Mouse (Mus musculus) MEL (cell line): ENCODE results near the gene Blm.

Experiments used
- CTCF ChIP-seq, 3 experiments: IDR thresholded peaks in 2 of 3; conservative IDR thresholded peaks in 1 of 3; 2 replicates each; pipeline ENCODE4 v1.5.1; 2011 to 2012; ENCODE audit warnings: low read length in 3 of 3, low read depth in 2 of 3, mild to moderate bottlenecking in 2 of 3, improper control_type of control experiment in 1 of 3, inconsistent platforms in 1 of 3, mixed read lengths in 1 of 3, moderate library complexity in 1 of 3; ENCODE audit not compliant: control insufficient read depth in 1 of 3, insufficient read depth in 1 of 3, poor library complexity in 1 of 3, severe bottlenecking in 1 of 3
- EP300 ChIP-seq, 2 experiments: IDR thresholded peaks; 2 replicates each; pipeline ENCODE4 v1.6.1; 2011; ENCODE audit warnings: improper control_type of control experiment in 2 of 2, low read length in 2 of 2, low read depth in 1 of 2, mild to moderate bottlenecking in 1 of 2
- HCFC1 ChIP-seq: IDR thresholded peaks from 2 replicates; pipeline ENCODE4 v1.6.1; 2012; ENCODE audit warnings: low read depth, mild to moderate bottlenecking, inconsistent platforms, low read length, improper control_type of control experiment, moderate library complexity
- POLR2A ChIP-seq, 2 experiments: IDR thresholded peaks; 2 replicates each; pipeline ENCODE4 v1.6.1; 2011 to 2012; ENCODE audit warnings: low read length in 2 of 2, mild to moderate bottlenecking in 2 of 2, control low read depth in 1 of 2, improper control_type of control experiment in 1 of 2, low read depth in 1 of 2, moderate library complexity in 1 of 2; ENCODE audit not compliant: control insufficient read depth in 1 of 2, insufficient read depth in 1 of 2, poor library complexity in 1 of 2
- RCOR1 ChIP-seq: IDR thresholded peaks from 2 replicates; pipeline ENCODE4 v1.6.1; 2012; ENCODE audit warnings: low read depth, mild to moderate bottlenecking, inconsistent platforms, low read length, improper control_type of control experiment
- SIN3A ChIP-seq: IDR thresholded peaks from 2 replicates; pipeline ENCODE4 v1.6.1; 2012; ENCODE audit warnings: low read length, improper control_type of control experiment, inconsistent platforms
- TBP ChIP-seq: IDR thresholded peaks from 2 replicates; pipeline ENCODE4 v1.8.0; 2011; ENCODE audit warnings: low read depth, low read length, improper control_type of control experiment

DNA sequence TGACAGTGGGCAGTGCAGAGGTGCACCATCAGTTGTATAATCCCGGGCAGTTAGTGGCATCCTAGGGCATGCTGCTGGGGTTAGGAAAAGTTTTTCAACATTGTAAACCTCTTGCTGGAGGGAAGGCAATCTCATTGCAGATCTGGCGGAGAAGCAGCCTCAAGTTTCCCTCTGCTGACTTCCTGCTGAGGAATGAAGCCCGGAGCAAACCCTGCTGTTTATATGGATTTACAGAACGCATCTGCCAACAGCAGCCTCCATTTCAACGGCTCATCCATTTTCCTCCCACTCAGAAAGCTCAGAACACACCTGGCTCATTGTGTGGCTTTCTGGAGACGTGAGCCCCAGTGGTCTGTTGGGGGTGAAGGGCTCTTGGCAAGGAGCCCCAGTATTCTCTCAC, 78.6 kb downstream of the Blm start:
- TF ChIP-seq POLR2A (IDR thresholded peaks at IDR 0.05; ENCODE audit: control insufficient read depth in 1 of 2, insufficient read depth in 1 of 2, low read depth in 1 of 2, low read length in 2 of 2, poor library complexity in 1 of 2) (no peak), TBP (no peak), HCFC1 (no peak), CTCF (IDR thresholded peaks at IDR 0.05 in 2 of 3, conservative IDR thresholded peaks at IDR 0.05 in 1 of 3; ENCODE audit: control insufficient read depth in 1 of 3, insufficient read depth in 1 of 3, low read depth in 2 of 3, low read length in 3 of 3, poor library complexity in 1 of 3, severe bottlenecking in 1 of 3) (no peak), SIN3A (no peak), EP300 (IDR thresholded peaks at IDR 0.05; ENCODE audit: low read depth in 1 of 2, low read length in 2 of 2) (no peak), RCOR1 (no peak)
